Mouse (Mus musculus): ENCODE data around the gene Drg1. TPM values are rescaled to one million over a fixed set of nuclear protein-coding genes. Genes with fewer than 3 reads are reported as not detected.
A peak's percentile ranks its signal among the peaks of the same experiment; 100 is the strongest.

The Drg1 gene
- 83.2 and 85.9 TPM in 2 replicates for polyA plus RNA-seq (2012; rRNA removed)

DNA sequence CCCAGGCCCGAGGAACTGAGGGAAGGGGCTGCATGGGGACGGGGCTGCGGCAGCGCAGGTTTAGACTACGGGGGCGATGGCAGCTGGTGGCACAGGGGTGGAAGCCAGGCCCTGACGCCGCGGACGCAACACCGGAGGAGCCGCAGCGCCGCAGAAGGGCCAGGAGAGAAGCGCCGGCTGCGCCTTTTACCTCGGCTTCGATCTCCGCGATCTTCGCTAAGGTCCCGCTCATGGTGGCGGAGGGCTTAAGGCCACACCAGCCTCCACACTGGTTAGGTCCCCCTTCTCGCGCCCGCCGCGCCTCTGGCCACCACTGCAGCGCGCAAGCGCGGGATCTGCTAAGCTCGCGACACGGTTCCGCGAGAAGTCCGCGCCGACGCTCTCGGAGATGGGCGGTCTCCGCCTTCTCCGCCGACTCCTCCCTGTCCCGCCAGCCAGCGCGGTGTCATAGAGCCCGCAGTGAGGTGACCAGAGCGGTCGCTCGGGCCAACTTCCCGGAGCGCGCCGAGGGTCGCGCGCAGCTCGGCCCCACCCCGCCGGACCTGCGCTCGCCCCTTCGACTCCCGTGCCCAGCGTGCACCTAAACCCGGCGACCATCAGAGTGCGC lies at the start of gene Drg1:
Gene Drg1 (minus strand): TSS at position 337 of the 607 bp plus-strand sequence.
- TF ChIP-seq POLR2A (IDR thresholded peaks at IDR 0.05; ENCODE audit: borderline replicate concordance, insufficient read depth, low read length) (peak; percentile 93), CTCF (IDR thresholded peaks at IDR 0.05; ENCODE audit: borderline replicate concordance, insufficient read depth, low read depth, low read length) (no peak)
- Histone ChIP-seq H3K27ac (ENCODE audit: insufficient read depth, low read length) (peak within 1 kb of the TSS; percentile 70), H3K27me3 (ENCODE audit: control insufficient read depth, insufficient read depth, low read length) (no peaks in the 10 kb centered on the region), H3K4me1 (ENCODE audit: control insufficient read depth, insufficient read depth, low read length) (no peaks in the 10 kb centered on the region), H3K4me3 (replicated peaks; ENCODE audit: insufficient read depth, low read depth, low read length) (peak within 1 kb of the TSS; percentile 83)
- peak; percentile 92 to 94 for DNase-seq
- under 1% methylated on average over 71 of the region's 72 CpGs for WGBS

DNA sequence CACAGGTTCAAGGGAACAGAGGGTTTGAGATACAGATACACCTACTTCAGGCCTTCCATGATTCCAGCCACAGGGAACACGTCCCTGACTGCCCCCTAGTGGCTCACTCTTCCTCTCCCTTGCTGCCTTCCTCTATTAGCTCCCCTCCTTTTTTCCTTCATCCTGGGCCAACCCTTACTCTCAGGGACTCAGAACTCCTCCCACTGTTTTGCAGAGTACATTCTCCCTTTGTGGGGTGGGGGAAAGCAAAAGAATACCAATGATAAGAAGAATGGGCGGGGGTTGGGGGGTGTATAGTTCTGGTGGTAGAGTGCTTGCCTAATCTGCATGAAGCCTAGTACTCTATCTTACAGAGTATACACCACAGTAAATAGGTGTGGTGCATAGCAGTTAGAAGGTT lies 47.9 kb upstream of the Drg1 start:
- peak; percentile 75 to 76 for DNase-seq

DNA sequence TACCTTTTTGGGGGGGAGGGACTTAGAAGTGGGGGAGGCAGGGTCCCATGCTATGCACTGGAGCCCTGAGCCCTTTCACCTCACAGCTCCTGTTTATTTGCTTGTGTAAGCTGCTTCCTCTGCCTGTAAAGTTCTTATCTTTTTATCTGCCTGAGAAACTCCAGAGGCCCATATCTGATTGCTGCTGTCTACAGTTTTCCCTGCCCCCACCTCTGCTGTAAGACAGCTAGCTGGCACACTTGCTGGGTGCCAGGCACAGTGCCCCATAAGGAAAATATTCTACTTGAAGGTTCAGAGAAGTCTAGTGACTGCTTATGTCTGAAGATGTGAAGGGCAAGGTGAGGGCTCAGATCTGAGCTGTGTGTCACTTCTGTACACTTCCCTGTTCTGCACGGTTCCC lies 47.1 kb upstream of the Drg1 start:
- no peaks in the 10 kb centered on the region; the same call in 1 of the 2 replicates for H3K4me1 ChIP-seq (ENCODE audit: control insufficient read depth, insufficient read depth, low read length)
- 90% methylated on average over 1 of the region's 1 CpGs for WGBS
- H3K27me3 ChIP-seq (ENCODE audit: control insufficient read depth, insufficient read depth, low read length): no peaks in the 10 kb centered on the region
- DNase-seq: no peak
- no peak overlapping the region for H3K27ac ChIP-seq (ENCODE audit: insufficient read depth, low read length)
- no peak overlapping the region for H3K4me3 ChIP-seq (replicated peaks; ENCODE audit: insufficient read depth, low read depth, low read length)
- TF ChIP-seq CTCF (IDR thresholded peaks at IDR 0.05; ENCODE audit: borderline replicate concordance, insufficient read depth, low read depth, low read length): no peak
- no peak for TF ChIP-seq POLR2A (IDR thresholded peaks at IDR 0.05; ENCODE audit: borderline replicate concordance, insufficient read depth, low read length)

More for the DNA sequence above, 47.9 kb upstream of the Drg1 start:
- Histone ChIP-seq H3K27me3 (ENCODE audit: control insufficient read depth, insufficient read depth, low read length) (no peaks in the 10 kb centered on the region), H3K4me1 (ENCODE audit: control insufficient read depth, insufficient read depth, low read length) (no peaks in the 10 kb centered on the region; the same call in 1 of the 2 replicates), H3K4me3 (replicated peaks; ENCODE audit: insufficient read depth, low read depth, low read length) (no peak overlapping the region), H3K27ac (ENCODE audit: insufficient read depth, low read length) (no peak overlapping the region)
- TF ChIP-seq POLR2A (IDR thresholded peaks at IDR 0.05; ENCODE audit: borderline replicate concordance, insufficient read depth, low read length) (no peak), CTCF (IDR thresholded peaks at IDR 0.05; ENCODE audit: borderline replicate concordance, insufficient read depth, low read depth, low read length) (peak; percentile 88)
- 25% methylated on average over 2 of the region's 2 CpGs for WGBS

GRCm38 (mm10) chr11:3311586-3312347 lies 45.6 kb upstream of the Drg1 start:
- no peaks in the 10 kb centered on the region for H3K27me3 ChIP-seq (ENCODE audit: control insufficient read depth, insufficient read depth, low read length)
- no peaks in the 10 kb centered on the region; the same call in 1 of the 2 replicates for H3K4me1 ChIP-seq (ENCODE audit: control insufficient read depth, insufficient read depth, low read length)
- no peak for TF ChIP-seq CTCF (IDR thresholded peaks at IDR 0.05; ENCODE audit: borderline replicate concordance, insufficient read depth, low read depth, low read length)
- no peak for TF ChIP-seq POLR2A (IDR thresholded peaks at IDR 0.05; ENCODE audit: borderline replicate concordance, insufficient read depth, low read length)
- WGBS: 81% methylated on average over 10 of the region's 10 CpGs
- H3K27ac ChIP-seq (ENCODE audit: insufficient read depth, low read length): no peak overlapping the region
- H3K4me3 ChIP-seq (replicated peaks; ENCODE audit: insufficient read depth, low read depth, low read length): no peak overlapping the region
- DNase-seq: no peak

GRCm38 (mm10) chr11:3310789-3311585 lies 44.8 kb upstream of the Drg1 start:
- Histone ChIP-seq H3K27ac (ENCODE audit: insufficient read depth, low read length) (no peak overlapping the region), H3K4me1 (ENCODE audit: control insufficient read depth, insufficient read depth, low read length) (peaks cover 3% of the 10 kb centered on the region; the same call in 1 of the 2 replicates), H3K4me3 (replicated peaks; ENCODE audit: insufficient read depth, low read depth, low read length) (no peak overlapping the region), H3K27me3 (ENCODE audit: control insufficient read depth, insufficient read depth, low read length) (no peaks in the 10 kb centered on the region)
- WGBS: 88% methylated on average over 10 of the region's 10 CpGs
- no peak for DNase-seq
- TF ChIP-seq POLR2A (IDR thresholded peaks at IDR 0.05; ENCODE audit: borderline replicate concordance, insufficient read depth, low read length): no peak
- no peak for TF ChIP-seq CTCF (IDR thresholded peaks at IDR 0.05; ENCODE audit: borderline replicate concordance, insufficient read depth, low read depth, low read length)

DNA sequence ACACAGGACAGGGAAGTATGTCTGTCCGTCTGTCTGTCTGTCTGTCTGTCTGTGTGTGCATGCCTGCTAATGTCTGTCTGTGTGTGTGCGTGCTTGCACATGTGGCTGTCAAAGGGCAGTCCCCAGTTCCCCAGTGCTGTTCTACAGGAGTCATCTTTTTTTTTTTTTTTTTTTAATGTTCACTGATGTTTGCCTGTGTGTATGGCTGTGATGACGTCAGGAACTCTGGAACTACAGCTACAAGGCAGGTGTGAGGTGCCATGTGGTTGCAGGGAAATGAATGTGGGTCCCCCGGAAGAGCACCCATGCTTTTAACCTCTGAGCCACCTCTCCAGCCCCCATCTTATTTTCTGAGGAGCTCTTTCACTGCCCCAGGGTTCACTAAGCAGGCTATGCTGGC lies 43.7 kb upstream of the Drg1 start:
- TF ChIP-seq POLR2A (IDR thresholded peaks at IDR 0.05; ENCODE audit: borderline replicate concordance, insufficient read depth, low read length): no peak
- no peak for TF ChIP-seq CTCF (IDR thresholded peaks at IDR 0.05; ENCODE audit: borderline replicate concordance, insufficient read depth, low read depth, low read length)
- WGBS: 91% methylated on average over 4 of the region's 4 CpGs
- H3K27me3 ChIP-seq (ENCODE audit: control insufficient read depth, insufficient read depth, low read length): no peaks in the 10 kb centered on the region

DNA sequence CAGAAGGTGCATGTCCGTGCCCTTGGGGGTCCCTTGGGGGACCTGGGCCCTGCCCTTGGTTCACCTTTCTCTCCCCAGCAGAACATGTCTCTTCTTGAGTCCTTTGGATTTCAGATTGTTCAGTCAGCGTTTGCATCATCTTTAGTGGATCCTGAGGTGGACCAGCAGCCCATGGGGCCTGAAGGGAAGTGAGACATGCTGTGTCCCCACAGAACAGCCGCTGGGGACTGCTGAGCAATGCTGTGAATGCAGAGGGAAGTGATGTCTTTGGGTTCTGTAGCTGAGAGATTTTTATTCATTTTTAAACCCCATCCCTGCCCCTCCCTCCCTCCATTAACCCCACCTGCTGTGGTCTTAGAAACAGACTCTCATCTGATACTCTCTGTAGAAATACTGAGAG lies 41.7 kb upstream of the Drg1 start:
- Histone ChIP-seq H3K27me3 (ENCODE audit: control insufficient read depth, insufficient read depth, low read length) (no peaks in the 10 kb centered on the region), H3K4me1 (ENCODE audit: control insufficient read depth, insufficient read depth, low read length) (peaks cover 5% of the 10 kb centered on the region), H3K4me3 (replicated peaks; ENCODE audit: insufficient read depth, low read depth, low read length) (no peak overlapping the region), H3K27ac (ENCODE audit: insufficient read depth, low read length) (no peak overlapping the region)
- no peak for DNase-seq
- TF ChIP-seq CTCF (IDR thresholded peaks at IDR 0.05; ENCODE audit: borderline replicate concordance, insufficient read depth, low read depth, low read length): no peak
- no peak for TF ChIP-seq POLR2A (IDR thresholded peaks at IDR 0.05; ENCODE audit: borderline replicate concordance, insufficient read depth, low read length)
- WGBS: 87% methylated on average over 3 of the region's 3 CpGs

More for the DNA sequence above, 43.7 kb upstream of the Drg1 start:
- DNase-seq: no peak
- H3K27ac ChIP-seq (ENCODE audit: insufficient read depth, low read length): no peak overlapping the region
- H3K4me3 ChIP-seq (replicated peaks; ENCODE audit: insufficient read depth, low read depth, low read length): no peak overlapping the region
- peaks cover 3% of the 10 kb centered on the region; the same call in 1 of the 2 replicates for H3K4me1 ChIP-seq (ENCODE audit: control insufficient read depth, insufficient read depth, low read length)
